Mouse (Mus musculus) hindbrain, embryonic 11.5 days (tissue): ENCODE measurements around the gene Gm26741. TPM values are rescaled to one million over a fixed set of nuclear protein-coding genes. Genes with fewer than 3 reads are reported as not detected.
A peak's percentile ranks its signal among the peaks of the same experiment; 100 is the strongest.
"Not testable (repeated sequence)": the region's sequence is repeated elsewhere in the genome, so short reads cannot be mapped to it uniquely, and the experiment has no call there.

ENCODE experiments used
- ATAC-seq: fragments of 200-750 bp; cut with Nextera tagmentation; 2 replicates; pipeline ENCODE4 v1.8.0; 2017; ENCODE audit warnings: mild to moderate bottlenecking, moderate TSS enrichment, moderate library complexity; ENCODE audit not compliant: low FRiP score
- DNase-seq: peaks from one replicate; pipeline ENCODE4 v3.0.0-alpha.2; 2015; ENCODE audit warnings: low spot score
- H3K27ac ChIP-seq: fragments of 300-500 bp; sonication (generic); 2 replicates; pipeline ENCODE4 v1.5.1; 2014; ENCODE audit warnings: mild to moderate bottlenecking, low read depth, low read length
- H3K27me3 ChIP-seq: fragments of 300-500 bp; sonication (generic); 2 replicates; pipeline ENCODE4 v1.6.1; 2014; ENCODE audit warnings: mild to moderate bottlenecking, low read length, moderate library complexity, mixed read lengths; ENCODE audit not compliant: control insufficient read depth, insufficient read depth
- H3K36me3 ChIP-seq: fragments of 300-500 bp; sonication (generic); 2 replicates; pipeline ENCODE4 v1.6.1; 2014; ENCODE audit warnings: mild to moderate bottlenecking, low read length, moderate library complexity, mixed read lengths; ENCODE audit not compliant: control insufficient read depth, insufficient read depth
- H3K4me1 ChIP-seq: fragments of 300-500 bp; sonication (generic); replicated peaks from 2 replicates; pipeline ENCODE4 v1.6.1; 2014; ENCODE audit warnings: low read length, mixed read lengths; ENCODE audit not compliant: control insufficient read depth, insufficient read depth
- H3K4me2 ChIP-seq: fragments of 300-500 bp; sonication (generic); replicated peaks from 2 replicates; pipeline ENCODE4 v1.6.1; 2014; ENCODE audit warnings: mild to moderate bottlenecking, low read depth, low read length
- H3K4me3 ChIP-seq: fragments of 300-500 bp; sonication (generic); 2 replicates; pipeline ENCODE4 v1.5.1; 2014; ENCODE audit warnings: low read depth, low read length
- H3K9ac ChIP-seq: fragments of 300-500 bp; sonication (generic); 2 replicates; pipeline ENCODE4 v1.6.1; 2014; ENCODE audit warnings: low read depth, low read length
- H3K9me3 ChIP-seq: fragments of 300-500 bp; sonication (generic); 2 replicates; pipeline ENCODE4 v1.6.1; 2016; ENCODE audit warnings: low read length; ENCODE audit not compliant: control insufficient read depth
- WGBS: fragments of 180-500 bp; shearing (Covaris S2); extraction: QIAGEN DNeasy Blood & Tissue Kit; methylation state at CpG from one replicate; pipeline ENCODE4 v1.1.7; 2014; 5-methylcytosine and 5-hydroxymethylcytosine counted together
- polyA plus RNA-seq: library from polyadenylated mRNA; unstranded; fragments of >200 nt; fragmentation: Nextera tagmentation; extraction: Ambion mirVana; gene quantifications from 2 replicates; pipeline ENCODE4 v1.2.1, GENCODE M21; 2014

Gene Gm26741
- not detected in 2 replicates for polyA plus RNA-seq

DNA sequence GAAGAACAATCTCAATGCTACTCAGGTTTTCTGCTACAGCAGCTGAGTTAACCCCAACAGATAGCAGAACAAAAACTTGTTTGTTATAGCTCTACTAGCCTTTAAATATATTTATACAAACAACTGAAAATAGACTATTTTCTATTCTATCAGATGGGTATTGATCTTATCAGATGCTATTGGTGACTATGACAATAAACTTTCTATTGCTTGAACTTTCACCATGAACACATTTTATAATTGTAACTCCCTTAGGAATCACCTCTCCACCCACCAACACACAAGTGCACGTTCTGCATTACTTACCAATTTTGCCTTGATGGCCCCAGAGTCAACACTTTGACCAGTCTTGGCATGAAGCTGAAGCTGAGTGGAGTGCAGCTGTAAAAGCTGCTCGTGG lies at the start of gene Gm26741:
TSS of gene Gm26741 (plus strand) at position 301 of the 400 bp plus-strand sequence.
- H3K36me3 ChIP-seq = no peaks in the 10 kb centered on the region
- H3K4me2 ChIP-seq = no peak within 1 kb of the TSS
- no peak for DNase-seq
- WGBS = 87% methylated on average over 2 of the region's 2 CpGs
- H3K4me1 ChIP-seq = no peaks in the 10 kb centered on the region
- H3K9me3 ChIP-seq = no peaks in the 10 kb centered on the region
- no peak for ATAC-seq
- no peak within 1 kb of the TSS for H3K27ac ChIP-seq
- H3K9ac ChIP-seq = no peak within 1 kb of the TSS
- H3K4me3 ChIP-seq = no peak within 1 kb of the TSS
- H3K27me3 ChIP-seq = no peaks in the 10 kb centered on the region

DNA sequence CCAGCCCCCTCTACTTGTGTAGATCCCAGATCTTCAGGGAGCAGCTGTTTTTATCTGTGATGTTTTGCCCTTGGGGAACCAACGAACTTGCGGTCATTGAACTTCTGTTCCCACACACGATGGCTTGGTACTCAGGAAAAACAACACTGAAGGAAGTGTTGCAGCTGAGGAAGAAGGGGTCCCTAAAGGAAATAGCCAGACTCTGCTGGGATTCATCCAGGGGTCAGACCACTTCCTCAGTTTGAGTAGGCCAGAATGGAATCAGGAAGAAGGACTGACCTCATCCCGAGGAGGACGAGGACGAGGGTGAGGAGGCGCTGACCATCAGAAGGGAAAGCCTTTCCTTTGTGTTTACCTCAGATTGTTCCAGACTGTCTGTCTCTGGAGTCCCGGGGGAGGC lies 49.4 kb upstream of the Gm26741 start:
- ATAC-seq = no peak

DNA sequence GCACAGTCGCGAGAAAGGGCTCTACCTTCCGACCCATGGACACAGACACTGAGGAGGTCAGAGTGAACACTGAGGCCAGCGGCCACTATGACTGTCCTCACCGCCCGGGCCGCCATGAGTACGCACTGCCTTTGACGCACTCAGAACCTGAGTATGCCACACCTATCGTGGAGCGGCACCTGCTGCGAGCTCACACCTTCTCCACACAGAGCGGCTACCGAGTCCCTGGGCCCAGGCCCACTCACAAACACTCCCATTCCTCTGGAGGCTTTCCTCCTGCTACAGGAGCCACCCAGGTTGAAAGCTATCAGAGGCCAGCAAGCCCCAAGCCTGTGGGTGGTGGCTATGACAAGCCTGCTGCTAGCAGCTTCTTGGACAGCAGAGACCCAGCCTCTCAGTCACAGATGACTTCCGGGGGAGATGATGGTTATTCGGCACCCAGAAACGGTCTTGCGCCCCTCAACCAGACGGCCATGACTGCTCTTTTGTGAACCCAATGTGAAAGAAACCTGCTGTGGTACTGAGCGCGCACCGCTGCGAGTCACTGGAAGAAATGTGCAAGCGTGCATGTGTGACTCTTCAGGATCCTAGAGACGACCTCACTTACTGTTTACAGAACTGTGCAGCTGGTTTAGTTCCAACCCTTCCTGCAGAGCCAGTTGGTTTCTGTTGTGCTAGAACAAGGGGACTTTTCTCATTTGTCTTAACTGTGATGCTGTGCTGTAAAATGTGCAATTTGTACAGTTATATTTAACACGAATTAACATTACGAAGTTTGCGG lies 38.9 kb upstream of the Gm26741 start:
- 95% methylated on average over 28 of the region's 28 CpGs for WGBS
- Histone ChIP-seq H3K4me3 (no peak overlapping the region), H3K9me3 (no peaks in the 10 kb centered on the region), H3K27me3 (no peaks in the 10 kb centered on the region), H3K4me2 (no peak overlapping the region), H3K36me3 (0 out of 2 replicates have a peak, but pooled peaks cover 4% of the 10 kb centered on the region), H3K9ac (no peak overlapping the region), H3K27ac (no peak overlapping the region), H3K4me1 (no peaks in the 10 kb centered on the region)
- ATAC-seq (no peak), DNase-seq (no peak)

More for the DNA sequence above, 49.4 kb upstream of the Gm26741 start:
- no peak for DNase-seq
- Histone ChIP-seq H3K4me3 (no peak overlapping the region), H3K9ac (no peak overlapping the region), H3K27me3 (no peaks in the 10 kb centered on the region), H3K27ac (no peak overlapping the region), H3K36me3 (no peaks in the 10 kb centered on the region), H3K4me1 (no peaks in the 10 kb centered on the region), H3K9me3 (no peaks in the 10 kb centered on the region), H3K4me2 (no peak overlapping the region)
- 73% methylated on average over 8 of the region's 8 CpGs for WGBS

DNA sequence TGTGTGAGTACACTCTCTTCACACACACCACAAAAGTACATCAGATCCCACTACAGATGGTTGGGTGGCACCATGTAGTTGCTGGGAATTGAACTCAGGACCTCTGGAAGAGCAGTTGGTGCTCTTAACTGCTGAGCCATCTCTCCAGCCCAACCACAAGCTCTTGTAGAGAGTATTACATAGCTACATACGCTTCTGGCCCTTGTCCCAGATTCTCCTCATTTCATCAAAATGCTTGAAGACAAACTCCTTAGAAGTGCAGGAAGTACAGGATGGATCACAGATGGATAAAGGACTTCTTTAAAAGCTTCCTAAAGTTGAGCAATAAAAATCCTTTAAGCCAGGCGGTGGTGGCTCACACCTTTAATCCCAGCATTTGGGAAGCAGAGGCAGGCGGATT lies 36.6 kb upstream of the Gm26741 start:
- H3K9ac ChIP-seq = no peak overlapping the region
- H3K36me3 ChIP-seq = 0 out of 2 replicates have a peak, but pooled peaks cover 4% of the 10 kb centered on the region
- H3K27me3 ChIP-seq = no peaks in the 10 kb centered on the region
- H3K4me3 ChIP-seq = no peak overlapping the region
- no peaks in the 10 kb centered on the region for H3K4me1 ChIP-seq
- H3K27ac ChIP-seq = no peak overlapping the region
- 96% methylated on average over 3 of the region's 3 CpGs for WGBS
- no peaks in the 10 kb centered on the region for H3K9me3 ChIP-seq
- no peak overlapping the region for H3K4me2 ChIP-seq
- DNase-seq (no peak), ATAC-seq (no peak)

DNA sequence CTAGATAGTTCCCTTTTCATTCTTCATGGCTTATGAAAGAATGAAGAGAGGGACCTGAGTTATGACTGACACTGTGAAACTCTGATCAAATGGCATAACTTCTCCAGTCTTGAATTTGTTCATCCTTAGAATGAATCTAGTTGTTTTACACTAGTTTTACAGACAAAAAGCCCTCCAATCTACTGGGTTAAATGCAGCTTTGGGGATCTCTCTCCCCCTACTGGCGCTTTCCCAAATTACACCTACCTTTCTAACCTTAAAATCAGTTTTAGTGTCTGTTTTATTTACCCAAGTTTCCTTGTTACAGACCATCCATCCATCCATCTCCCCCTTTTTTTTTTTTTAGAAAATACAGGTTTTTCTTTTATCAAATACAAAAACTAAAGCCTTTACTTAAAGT lies 27.6 kb upstream of the Gm26741 start:
- H3K36me3 ChIP-seq = no peaks in the 10 kb centered on the region
- H3K27me3 ChIP-seq = no peaks in the 10 kb centered on the region
- no peak overlapping the region for H3K4me3 ChIP-seq
- WGBS = 0% methylated on average over 1 of the region's 1 CpGs
- H3K4me1 ChIP-seq = no peaks in the 10 kb centered on the region
- no peak overlapping the region for H3K4me2 ChIP-seq
- H3K9me3 ChIP-seq = no peaks in the 10 kb centered on the region
- ATAC-seq (no peak), DNase-seq (peak; percentile 59)
- no peak overlapping the region for H3K27ac ChIP-seq
- no peak overlapping the region for H3K9ac ChIP-seq

DNA sequence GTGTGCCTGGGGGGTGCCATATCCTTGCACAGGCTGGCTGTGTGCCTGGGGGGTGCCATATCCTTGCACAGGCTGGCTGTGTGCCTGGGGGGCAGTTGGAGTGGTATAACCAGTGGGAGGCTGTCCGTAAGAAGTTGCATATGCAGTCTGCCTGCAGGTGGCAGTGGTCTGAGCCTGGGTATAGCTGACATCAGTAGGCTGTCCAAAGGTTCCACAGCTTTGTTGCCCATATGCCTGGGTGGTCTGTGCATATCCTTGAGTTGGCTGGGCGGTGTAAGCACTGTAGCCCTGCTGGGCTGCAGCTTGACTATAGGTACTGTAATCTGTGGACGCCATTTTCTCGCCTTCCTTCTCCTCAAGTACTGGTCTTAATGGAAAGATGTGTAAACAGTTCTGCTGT lies 15.2 kb upstream of the Gm26741 start:
- WGBS = 98% methylated on average over 4 of the region's 4 CpGs
- H3K4me3 ChIP-seq, H3K36me3 ChIP-seq, DNase-seq, H3K27me3 ChIP-seq, H3K9ac ChIP-seq, H3K4me1 ChIP-seq, H3K9me3 ChIP-seq, H3K27ac ChIP-seq, ATAC-seq, H3K4me2 ChIP-seq: not testable (repeated sequence)

DNA sequence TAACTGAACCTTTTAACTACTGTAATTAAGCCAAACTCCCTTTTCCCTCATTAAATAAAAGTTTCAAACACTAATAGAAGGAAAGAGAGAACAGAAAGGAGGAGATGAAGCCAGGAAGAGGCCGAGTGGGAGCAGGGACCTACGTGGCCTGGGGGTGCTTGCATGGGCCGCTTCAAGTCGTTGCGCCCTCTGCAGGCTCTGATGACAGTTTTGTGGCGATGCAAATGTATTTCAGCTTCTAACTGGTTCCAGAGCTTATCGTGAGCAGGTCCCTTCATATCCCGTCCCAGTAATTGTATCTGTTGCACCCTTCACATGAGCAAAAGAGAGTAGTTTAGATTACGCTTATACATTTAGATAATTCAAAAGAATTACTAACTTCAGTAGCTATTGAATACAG lies 5.4 kb upstream of the Gm26741 start:
- WGBS = 86% methylated on average over 9 of the region's 9 CpGs
- H3K27ac ChIP-seq = no peak overlapping the region

DNA sequence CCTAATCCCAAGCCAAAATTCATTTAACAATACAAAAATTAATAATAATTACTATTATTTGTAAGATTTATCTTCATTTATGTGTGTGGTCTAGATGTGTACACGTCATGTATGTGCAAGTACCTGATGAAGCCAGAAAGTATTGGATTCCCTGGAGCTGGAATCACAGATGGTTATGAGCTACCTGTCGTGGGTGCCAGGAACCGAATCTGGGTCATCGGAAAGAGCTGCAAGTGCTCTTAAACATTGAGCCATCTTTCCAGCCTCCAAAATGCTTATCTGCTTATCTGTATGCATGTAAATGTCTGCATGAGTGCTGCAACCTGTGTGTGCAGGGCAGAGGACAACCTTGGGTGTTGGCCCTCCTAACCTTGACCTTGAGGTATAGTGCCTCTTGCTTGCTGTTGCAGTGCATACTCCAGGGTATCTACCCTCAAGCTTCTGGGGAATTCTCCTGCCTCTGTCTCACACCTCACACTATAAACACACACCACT lies 1.7 kb downstream of the Gm26741 start:
- no peak overlapping the region for H3K27ac ChIP-seq
- H3K9me3 ChIP-seq = no peaks in the 10 kb centered on the region
- no peak for ATAC-seq
- no peaks in the 10 kb centered on the region for H3K4me1 ChIP-seq
- no peaks in the 10 kb centered on the region for H3K27me3 ChIP-seq
- no peaks in the 10 kb centered on the region for H3K36me3 ChIP-seq
- no peak for DNase-seq
- no peak overlapping the region for H3K9ac ChIP-seq
- no peak overlapping the region for H3K4me3 ChIP-seq
- H3K4me2 ChIP-seq = no peak overlapping the region
- WGBS = 97% methylated on average over 4 of the region's 4 CpGs

More for the DNA sequence above, 5.4 kb upstream of the Gm26741 start:
- ATAC-seq = no peak
- Histone ChIP-seq H3K4me3 (no peak overlapping the region), H3K27me3 (no peaks in the 10 kb centered on the region), H3K36me3 (peaks cover 4% of the 10 kb centered on the region; the same call in 1 of the 2 replicates), H3K9me3 (no peaks in the 10 kb centered on the region), H3K4me1 (no peaks in the 10 kb centered on the region), H3K4me2 (no peak overlapping the region), H3K9ac (no peak overlapping the region)
- DNase-seq = peak; percentile 16
